Mouse (Mus musculus): ENCODE data around the gene Dtnbp1. TPM values are rescaled to one million over a fixed set of nuclear protein-coding genes. Genes with fewer than 3 reads are reported as not detected.
A peak's percentile ranks its signal among the peaks of the same experiment; 100 is the strongest.

Dtnbp1 gene
- polyA plus RNA-seq, 1 experiment: 99.1 TPM

DNA sequence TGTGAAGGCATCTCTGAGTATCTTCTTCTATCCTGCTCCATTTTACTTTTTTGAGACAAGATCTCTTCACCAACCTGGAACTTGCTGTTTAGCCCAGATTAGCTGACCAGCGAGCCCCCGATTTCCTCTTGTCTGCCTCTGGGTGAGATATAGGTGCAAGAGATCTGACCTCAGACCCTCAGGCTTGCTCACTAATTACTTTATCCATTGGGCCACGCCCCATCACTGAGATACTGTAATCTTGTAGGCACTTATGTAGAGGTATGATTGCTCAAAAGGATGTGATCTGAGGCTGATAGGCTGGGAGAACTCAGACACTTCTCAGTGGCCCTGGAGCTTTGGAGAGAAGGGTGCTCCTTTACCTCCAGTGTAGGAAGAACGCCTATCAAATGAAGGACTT, 30.5 kb upstream of the Dtnbp1 start:
- no peak overlapping the region for H3K4me3 ChIP-seq
- no peaks in the 10 kb centered on the region for H3K27me3 ChIP-seq (ENCODE audit: control insufficient read depth, insufficient read depth, insufficient read length)
- TF ChIP-seq MAX (IDR thresholded peaks at IDR 0.05; ENCODE audit: low read depth) (no peak), REST (IDR thresholded peaks at IDR 0.05; ENCODE audit: insufficient read depth, insufficient read length) (no peak), POLR2AphosphoS2 (IDR thresholded peaks at IDR 0.05; ENCODE audit: insufficient read length, low read depth) (no peak), MYOG (IDR thresholded peaks at IDR 0.05; ENCODE audit: control insufficient read depth in 1 of 3, insufficient read depth in 1 of 3, insufficient read length in 2 of 3, low read depth in 2 of 3) (no peak), CEBPB (IDR thresholded peaks at IDR 0.05; ENCODE audit: insufficient read depth, poor library complexity, severe bottlenecking) (no peak), MYOD1 (IDR thresholded peaks at IDR 0.05; ENCODE audit: control insufficient read depth in 1 of 3, insufficient read length in 2 of 3, low read depth in 2 of 3) (no peak), TCF12 (IDR thresholded peaks at IDR 0.05; ENCODE audit: insufficient read depth, poor library complexity, severe bottlenecking) (no peak), E2F4 (IDR thresholded peaks at IDR 0.05; ENCODE audit: insufficient read depth) (no peak), POLR2A (IDR thresholded peaks at IDR 0.05; ENCODE audit: insufficient read length, low read depth) (no peak), USF1 (IDR thresholded peaks at IDR 0.05; ENCODE audit: low read depth) (no peak), SRF (IDR thresholded peaks at IDR 0.05; ENCODE audit: control insufficient read depth, insufficient read length, low read depth) (no peak), TCF3 (IDR thresholded peaks at IDR 0.05; ENCODE audit: insufficient read length, low read depth) (no peak)
- no peak overlapping the region for H3ac ChIP-seq (ENCODE audit: control insufficient read depth, insufficient read length)
- H3K79me2 ChIP-seq (ENCODE audit: control insufficient read depth, insufficient read depth): no peaks in the 10 kb centered on the region
- no peaks in the 10 kb centered on the region for H3K36me3 ChIP-seq (ENCODE audit: control insufficient read depth, insufficient read depth)
- no peak overlapping the region for H3K4me2 ChIP-seq (ENCODE audit: low read depth)

DNA sequence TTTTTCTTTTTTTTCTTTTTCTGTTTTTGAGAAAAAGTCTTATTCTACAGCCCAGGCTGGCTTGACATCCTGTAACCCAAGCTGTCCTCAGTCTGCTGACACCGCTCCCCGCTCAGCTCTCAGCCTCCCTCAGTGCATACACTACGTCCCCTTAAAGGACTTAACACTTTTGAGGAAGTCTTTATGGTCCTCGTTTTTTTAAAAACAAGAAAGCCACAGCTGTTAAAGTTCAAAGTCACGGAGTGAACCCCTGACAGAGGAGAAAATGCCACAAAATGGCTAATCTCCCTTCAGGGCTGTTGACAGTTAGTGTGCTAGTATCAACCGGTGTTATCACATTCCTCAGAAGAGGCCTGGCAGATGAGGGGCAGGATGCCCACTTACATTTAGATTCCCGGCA, 29.8 kb upstream of the Dtnbp1 start:
- no peak for TF ChIP-seq MYOD1 (IDR thresholded peaks at IDR 0.05; ENCODE audit: control insufficient read depth in 1 of 3, insufficient read length in 2 of 3, low read depth in 2 of 3)

DNA sequence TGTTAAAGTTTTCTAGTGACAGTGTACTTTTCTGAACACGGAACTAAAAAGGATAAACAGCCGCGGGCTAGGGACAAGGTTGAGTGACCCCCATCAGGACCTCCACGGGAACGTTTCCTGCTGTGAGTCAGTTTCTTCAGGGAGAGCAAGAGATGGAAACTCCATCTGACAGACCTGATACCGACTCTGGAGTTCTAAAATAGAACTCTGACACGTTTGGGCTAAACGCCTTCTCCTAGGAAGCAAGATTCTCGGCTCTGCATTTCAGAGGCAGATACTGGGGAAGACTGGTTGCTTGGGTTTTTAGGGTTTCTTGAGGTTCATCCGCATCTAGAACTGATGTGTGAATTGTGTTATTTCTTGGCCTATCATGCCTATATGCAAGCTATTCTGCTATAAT, 29.4 kb upstream of the Dtnbp1 start:
- Histone ChIP-seq H3K4me2 (ENCODE audit: low read depth) (peak overlapping the region; percentile 72), H3K27me3 (ENCODE audit: control insufficient read depth, insufficient read depth, insufficient read length) (no peaks in the 10 kb centered on the region), H3K36me3 (ENCODE audit: control insufficient read depth, insufficient read depth) (no peaks in the 10 kb centered on the region), H3ac (ENCODE audit: control insufficient read depth, insufficient read length) (no peak overlapping the region), H3K79me2 (ENCODE audit: control insufficient read depth, insufficient read depth) (no peaks in the 10 kb centered on the region), H3K4me3 (no peak overlapping the region)
- TF ChIP-seq POLR2A (IDR thresholded peaks at IDR 0.05; ENCODE audit: insufficient read length, low read depth) (no peak), TCF3 (IDR thresholded peaks at IDR 0.05; ENCODE audit: insufficient read length, low read depth) (no peak), SRF (IDR thresholded peaks at IDR 0.05; ENCODE audit: control insufficient read depth, insufficient read length, low read depth) (no peak), MAX (IDR thresholded peaks at IDR 0.05; ENCODE audit: low read depth) (no peak), TCF12 (IDR thresholded peaks at IDR 0.05; ENCODE audit: insufficient read depth, poor library complexity, severe bottlenecking) (no peak), USF1 (IDR thresholded peaks at IDR 0.05; ENCODE audit: low read depth) (no peak), CEBPB (IDR thresholded peaks at IDR 0.05; ENCODE audit: insufficient read depth, poor library complexity, severe bottlenecking) (no peak), POLR2AphosphoS2 (IDR thresholded peaks at IDR 0.05; ENCODE audit: insufficient read length, low read depth) (no peak), E2F4 (IDR thresholded peaks at IDR 0.05; ENCODE audit: insufficient read depth) (no peak), MYOD1 (IDR thresholded peaks at IDR 0.05; ENCODE audit: control insufficient read depth in 1 of 3, insufficient read length in 2 of 3, low read depth in 2 of 3) (no peak), MYOG (IDR thresholded peaks at IDR 0.05; ENCODE audit: control insufficient read depth in 1 of 3, insufficient read depth in 1 of 3, insufficient read length in 2 of 3, low read depth in 2 of 3) (no peak), REST (IDR thresholded peaks at IDR 0.05; ENCODE audit: insufficient read depth, insufficient read length) (no peak)

More for the DNA sequence above, 29.8 kb upstream of the Dtnbp1 start:
- Histone ChIP-seq H3K36me3 (ENCODE audit: control insufficient read depth, insufficient read depth) (no peaks in the 10 kb centered on the region), H3K27me3 (ENCODE audit: control insufficient read depth, insufficient read depth, insufficient read length) (no peaks in the 10 kb centered on the region), H3K79me2 (ENCODE audit: control insufficient read depth, insufficient read depth) (no peaks in the 10 kb centered on the region), H3ac (ENCODE audit: control insufficient read depth, insufficient read length) (no peak overlapping the region), H3K4me2 (ENCODE audit: low read depth) (no peak overlapping the region), H3K4me3 (no peak overlapping the region)

- Histone ChIP-seq H3K4me3 (no peak overlapping the region), H3K27me3 (ENCODE audit: control insufficient read depth, insufficient read depth, insufficient read length) (no peaks in the 10 kb centered on the region), H3K36me3 (ENCODE audit: control insufficient read depth, insufficient read depth) (no peaks in the 10 kb centered on the region), H3ac (ENCODE audit: control insufficient read depth, insufficient read length) (no peak overlapping the region), H3K4me2 (ENCODE audit: low read depth) (peak overlapping the region; percentile 72), H3K79me2 (ENCODE audit: control insufficient read depth, insufficient read depth) (no peaks in the 10 kb centered on the region)
- peak; percentile 4 for TF ChIP-seq TCF3 (IDR thresholded peaks at IDR 0.05; ENCODE audit: insufficient read length, low read depth)
- peak; percentile 7 to 84 (median 46) for TF ChIP-seq MYOG (IDR thresholded peaks at IDR 0.05; ENCODE audit: control insufficient read depth in 1 of 3, insufficient read depth in 1 of 3, insufficient read length in 2 of 3, low read depth in 2 of 3)
- no peak for TF ChIP-seq E2F4 (IDR thresholded peaks at IDR 0.05; ENCODE audit: insufficient read depth)
- no peak for TF ChIP-seq REST (IDR thresholded peaks at IDR 0.05; ENCODE audit: insufficient read depth, insufficient read length)
- TF ChIP-seq POLR2AphosphoS2 (IDR thresholded peaks at IDR 0.05; ENCODE audit: insufficient read length, low read depth): no peak
- peak in 2 of 3 experiments; percentile 40 to 76 for TF ChIP-seq MYOD1 (IDR thresholded peaks at IDR 0.05; ENCODE audit: control insufficient read depth in 1 of 3, insufficient read length in 2 of 3, low read depth in 2 of 3)
Measured at GRCm38 (mm10) chr13:45030830-45031229, 28.9 kb upstream of the Dtnbp1 start.

DNA sequence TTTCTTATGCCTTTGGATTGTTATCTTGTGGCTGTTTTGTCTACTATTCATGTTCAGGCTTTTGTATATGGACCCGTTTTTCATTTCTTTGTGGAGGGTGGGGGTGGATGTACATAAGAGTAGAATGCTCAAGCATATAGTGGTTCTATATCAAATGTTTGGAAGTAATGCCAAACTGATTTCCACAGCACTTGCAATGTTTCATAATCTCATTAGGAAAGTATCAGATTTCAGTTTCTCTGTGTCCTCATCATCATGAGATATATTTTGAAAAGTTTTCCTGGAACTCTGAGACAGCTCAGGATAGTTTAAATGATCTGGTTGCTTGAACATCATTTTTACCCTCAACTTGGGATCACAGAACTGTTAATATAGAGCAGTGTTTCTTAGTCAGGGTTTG, 27.8 kb upstream of the Dtnbp1 start:
- Histone ChIP-seq H3K36me3 (ENCODE audit: control insufficient read depth, insufficient read depth) (no peaks in the 10 kb centered on the region), H3K27me3 (ENCODE audit: control insufficient read depth, insufficient read depth, insufficient read length) (no peaks in the 10 kb centered on the region), H3K4me2 (ENCODE audit: low read depth) (no peak overlapping the region), H3ac (ENCODE audit: control insufficient read depth, insufficient read length) (no peak overlapping the region), H3K79me2 (ENCODE audit: control insufficient read depth, insufficient read depth) (no peaks in the 10 kb centered on the region), H3K4me3 (no peak overlapping the region)
- no peak for TF ChIP-seq E2F4 (IDR thresholded peaks at IDR 0.05; ENCODE audit: insufficient read depth)
- TF ChIP-seq USF1 (IDR thresholded peaks at IDR 0.05; ENCODE audit: low read depth): no peak
- TF ChIP-seq MYOG (IDR thresholded peaks at IDR 0.05; ENCODE audit: control insufficient read depth in 1 of 3, insufficient read depth in 1 of 3, insufficient read length in 2 of 3, low read depth in 2 of 3): no peak
- no peak for TF ChIP-seq POLR2A (IDR thresholded peaks at IDR 0.05; ENCODE audit: insufficient read length, low read depth)
- TF ChIP-seq REST (IDR thresholded peaks at IDR 0.05; ENCODE audit: insufficient read depth, insufficient read length): no peak
- TF ChIP-seq TCF3 (IDR thresholded peaks at IDR 0.05; ENCODE audit: insufficient read length, low read depth): no peak
- no peak for TF ChIP-seq CEBPB (IDR thresholded peaks at IDR 0.05; ENCODE audit: insufficient read depth, poor library complexity, severe bottlenecking)
- TF ChIP-seq MAX (IDR thresholded peaks at IDR 0.05; ENCODE audit: low read depth): no peak
- TF ChIP-seq MYOD1 (IDR thresholded peaks at IDR 0.05; ENCODE audit: control insufficient read depth in 1 of 3, insufficient read length in 2 of 3, low read depth in 2 of 3): no peak
- TF ChIP-seq TCF12 (IDR thresholded peaks at IDR 0.05; ENCODE audit: insufficient read depth, poor library complexity, severe bottlenecking): no peak
- TF ChIP-seq SRF (IDR thresholded peaks at IDR 0.05; ENCODE audit: control insufficient read depth, insufficient read length, low read depth): no peak
- no peak for TF ChIP-seq POLR2AphosphoS2 (IDR thresholded peaks at IDR 0.05; ENCODE audit: insufficient read length, low read depth)
